Mouse (Mus musculus): Measurements from ENCODE around the gene Adam17. TPM values are rescaled to one million over a fixed set of nuclear protein-coding genes. Genes with fewer than 3 reads are reported as not detected.

The Adam17 gene
- total and polyA plus RNA-seq, 2 experiments = 10.5 to 14.7 TPM

DNA sequence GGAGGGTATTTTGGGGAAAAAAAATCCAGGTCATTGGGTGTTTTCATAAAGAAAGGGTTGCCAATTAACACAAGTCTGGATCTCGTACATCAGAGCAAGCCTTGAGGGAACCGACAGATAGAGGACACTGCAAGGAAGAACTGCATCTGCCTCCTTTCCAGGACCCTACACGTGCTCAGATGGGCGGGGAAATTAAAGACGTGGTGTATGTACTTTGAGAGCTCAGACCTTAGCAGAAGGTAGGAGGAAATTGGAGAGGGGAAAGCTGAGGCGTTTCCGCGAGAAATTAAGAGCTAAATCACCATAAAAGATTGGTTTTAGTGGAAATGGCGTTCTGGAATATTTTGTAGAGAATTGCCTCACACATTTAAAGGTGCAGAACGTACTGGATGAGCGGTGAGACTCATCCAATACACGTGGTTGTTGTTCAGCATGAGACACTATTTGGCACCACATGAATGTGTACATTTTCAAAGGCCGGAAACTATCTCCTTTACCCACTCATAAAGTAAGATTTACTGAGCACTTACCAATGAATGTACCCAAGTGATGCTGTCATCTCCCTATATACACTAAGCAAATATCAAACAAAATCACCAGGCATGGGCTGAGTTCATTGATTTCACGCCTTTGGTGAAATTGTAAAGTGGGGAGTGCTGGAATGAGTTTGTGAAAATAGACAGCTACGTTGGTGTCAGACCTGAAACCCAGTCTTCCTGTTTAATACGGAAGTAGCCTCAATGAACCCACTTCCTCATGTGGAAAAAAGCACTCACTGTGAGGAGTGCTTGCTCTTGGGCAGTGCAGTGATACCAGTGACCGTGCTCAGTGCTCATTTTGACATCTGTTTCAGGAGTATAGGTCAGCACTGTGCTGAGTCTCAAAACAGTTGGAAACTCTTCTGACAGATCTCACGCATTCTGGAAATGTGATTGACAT lies 86.5 kb downstream of the Adam17 start:
- no peaks in the 10 kb centered on the region for H3K27me3 ChIP-seq (ENCODE audit: control insufficient read depth, insufficient read depth, low read length)
- H3K36me3 ChIP-seq (ENCODE audit: control insufficient read depth, insufficient read depth, low read length) = peaks cover 8% of the 10 kb centered on the region
- peaks cover 3% of the 10 kb centered on the region; the same call in 1 of the 2 replicates for H3K79me2 ChIP-seq (ENCODE audit: control insufficient read depth, insufficient read depth, low read length)
- H3K4me3 ChIP-seq (ENCODE audit: insufficient read depth, low read depth, low read length) = peak overlapping the region; percentile 95
- peaks cover 8% of the 10 kb centered on the region for H3K4me1 ChIP-seq (ENCODE audit: control insufficient read depth, insufficient read depth, low read length)
- peak; percentile 44 for DNase-seq (ENCODE audit: extremely low read depth, low read depth, low spot score)
- 17% methylated on average over 18 of the region's 18 CpGs for WGBS
- TF ChIP-seq CTCF (IDR thresholded peaks at IDR 0.05; ENCODE audit: low read depth, low read length) = no peak
- no peak for TF ChIP-seq POLR2A (IDR thresholded peaks at IDR 0.05; ENCODE audit: extremely low read depth, insufficient read depth, low read length)
- H3K27ac ChIP-seq (replicated peaks; ENCODE audit: insufficient read depth, low read depth, low read length) = peak overlapping the region; percentile 78
- H3K9ac ChIP-seq (ENCODE audit: low read depth, low read length) = peak overlapping the region; percentile 90

DNA sequence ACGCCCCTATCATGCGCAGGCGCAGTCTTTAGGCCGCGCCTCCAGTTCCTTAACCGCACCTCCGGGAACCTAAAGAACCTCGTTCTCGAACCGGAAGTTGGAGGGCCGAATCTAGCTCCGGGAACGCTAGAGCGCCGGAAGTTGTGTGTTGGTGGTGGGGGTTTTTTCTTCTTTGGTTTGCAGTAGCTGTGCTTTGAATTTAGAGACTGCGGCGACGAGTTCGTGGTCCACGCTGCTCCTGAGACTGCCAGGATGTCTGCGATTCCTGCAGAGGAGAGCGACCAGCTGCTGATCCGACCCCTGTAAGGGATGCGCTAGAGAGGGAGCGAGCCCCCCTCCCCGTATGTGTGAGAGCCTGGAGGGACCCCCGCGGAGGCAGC lies 87.2 kb downstream of the Adam17 start, which contains the start of gene Itgb1bp1:
TSS of gene Itgb1bp1 (minus strand) at position 42 of the 380 bp plus-strand sequence.
- no peaks in the 10 kb centered on the region for H3K27me3 ChIP-seq (ENCODE audit: control insufficient read depth, insufficient read depth, low read length)
- H3K27ac ChIP-seq (replicated peaks; ENCODE audit: insufficient read depth, low read depth, low read length) = peak within 1 kb of the TSS; percentile 78
- H3K79me2 ChIP-seq (ENCODE audit: control insufficient read depth, insufficient read depth, low read length) = peaks cover 3% of the 10 kb centered on the region; the same call in 1 of the 2 replicates
- WGBS = under 1% methylated on average over 28 of the region's 28 CpGs
- peak; percentile 91 for DNase-seq (ENCODE audit: extremely low read depth, low read depth, low spot score)
- peaks cover 2% of the 10 kb centered on the region; the same call in 1 of the 2 replicates for H3K36me3 ChIP-seq (ENCODE audit: control insufficient read depth, insufficient read depth, low read length)
- H3K4me1 ChIP-seq (ENCODE audit: control insufficient read depth, insufficient read depth, low read length) = peaks cover 8% of the 10 kb centered on the region
- H3K9ac ChIP-seq (ENCODE audit: low read depth, low read length) = peak within 1 kb of the TSS; percentile 90
- peak within 1 kb of the TSS; percentile 95 for H3K4me3 ChIP-seq (ENCODE audit: insufficient read depth, low read depth, low read length)
- TF ChIP-seq CTCF (IDR thresholded peaks at IDR 0.05; ENCODE audit: low read depth, low read length) (no peak), POLR2A (IDR thresholded peaks at IDR 0.05; ENCODE audit: extremely low read depth, insufficient read depth, low read length) (0 out of 2 replicates have a peak, but pooled peaks have one; percentile 4)

DNA sequence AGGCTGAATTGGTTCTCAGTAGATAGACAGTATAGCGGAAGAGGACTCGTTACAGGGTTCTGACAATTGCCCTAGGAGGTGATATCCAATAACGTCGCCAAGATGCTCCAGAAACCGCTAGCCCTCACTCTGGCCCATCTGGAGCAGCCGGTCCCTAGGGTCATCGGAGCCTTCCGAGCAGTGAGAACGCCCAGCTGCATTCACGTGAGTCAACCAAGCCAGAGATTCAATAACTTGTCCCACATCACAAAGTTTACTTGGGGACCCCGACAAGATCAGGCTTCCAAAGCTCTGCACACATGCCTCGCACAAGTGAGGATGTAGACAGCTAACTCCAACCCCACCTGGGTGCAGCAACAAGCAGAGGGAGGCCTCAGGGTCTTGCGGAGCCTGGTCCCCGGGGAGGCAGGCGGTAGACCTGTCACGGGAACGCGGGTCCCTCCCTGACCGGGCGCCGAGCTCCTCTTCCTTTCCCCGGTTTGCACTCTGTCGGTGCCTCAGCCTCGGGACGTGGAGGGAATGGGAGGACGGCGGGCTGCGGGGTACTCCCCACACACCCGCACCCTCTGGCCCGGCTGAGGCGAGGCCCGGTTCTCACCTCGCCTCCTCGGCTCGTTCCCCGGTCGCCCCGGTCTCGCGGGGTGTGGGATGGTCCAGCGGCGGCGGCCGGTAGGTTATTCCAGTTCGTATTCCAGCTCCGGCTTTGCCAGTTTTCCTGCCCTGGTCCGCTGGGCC lies 87.8 kb downstream of the Adam17 start:
- Histone ChIP-seq H3K9ac (ENCODE audit: low read depth, low read length) (peak overlapping the region; percentile 81), H3K4me3 (ENCODE audit: insufficient read depth, low read depth, low read length) (peak overlapping the region; percentile 95), H3K36me3 (ENCODE audit: control insufficient read depth, insufficient read depth, low read length) (0 out of 2 replicates have a peak, but pooled peaks cover 1% of the 10 kb centered on the region), H3K4me1 (ENCODE audit: control insufficient read depth, insufficient read depth, low read length) (peaks cover 8% of the 10 kb centered on the region), H3K27ac (replicated peaks; ENCODE audit: insufficient read depth, low read depth, low read length) (peak overlapping the region; percentile 62), H3K27me3 (ENCODE audit: control insufficient read depth, insufficient read depth, low read length) (no peaks in the 10 kb centered on the region), H3K79me2 (ENCODE audit: control insufficient read depth, insufficient read depth, low read length) (peaks cover 3% of the 10 kb centered on the region; the same call in 1 of the 2 replicates)
- 0 out of 2 replicates have a peak, but pooled peaks have one; percentile 16 for TF ChIP-seq POLR2A (IDR thresholded peaks at IDR 0.05; ENCODE audit: extremely low read depth, insufficient read depth, low read length)
- no peak for TF ChIP-seq CTCF (IDR thresholded peaks at IDR 0.05; ENCODE audit: low read depth, low read length)
- WGBS = 1% methylated on average over 47 of the region's 47 CpGs
- peak; percentile 39 for DNase-seq (ENCODE audit: extremely low read depth, low read depth, low spot score)

DNA sequence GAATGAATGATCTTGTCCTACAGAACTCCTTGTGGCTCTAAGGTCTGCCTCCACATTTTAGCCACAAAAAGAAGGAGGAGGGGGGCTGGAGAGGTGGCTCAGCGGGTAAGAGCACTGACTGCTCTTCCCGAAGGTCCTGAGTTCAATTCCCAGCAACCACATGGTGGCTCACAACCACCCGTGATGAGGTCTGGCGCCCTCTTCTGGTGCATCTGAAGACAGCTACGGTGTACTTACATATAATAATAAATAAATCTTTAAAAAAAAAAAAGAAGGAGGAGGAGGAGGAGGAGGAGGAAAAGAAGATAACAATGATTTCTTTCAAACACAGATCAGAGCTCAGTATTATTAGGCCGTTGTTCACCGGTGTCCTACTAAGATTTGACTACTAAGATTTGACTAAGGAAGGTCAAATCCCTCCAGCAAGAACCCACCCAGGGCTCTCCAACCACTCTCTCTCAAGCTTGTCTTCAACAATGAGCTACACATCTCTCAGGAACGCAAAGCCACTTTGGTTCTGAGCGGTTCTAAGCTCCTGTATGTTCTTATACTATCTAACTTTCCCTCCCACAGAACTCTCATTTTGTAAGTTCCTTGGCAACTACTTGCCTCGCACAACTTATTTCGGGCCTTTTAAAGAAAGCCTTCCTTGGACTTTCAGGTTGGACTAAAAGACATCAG lies 88.5 kb downstream of the Adam17 start, which contains the start of gene Cpsf3:
TSS of gene Cpsf3 (plus strand) at position 631 of the 681 bp plus-strand sequence.
- DNase-seq (ENCODE audit: extremely low read depth, low read depth, low spot score) = no peak
- Histone ChIP-seq H3K9ac (ENCODE audit: low read depth, low read length) (peak within 1 kb of the TSS; percentile 90), H3K79me2 (ENCODE audit: control insufficient read depth, insufficient read depth, low read length) (peaks cover 3% of the 10 kb centered on the region; the same call in 1 of the 2 replicates), H3K36me3 (ENCODE audit: control insufficient read depth, insufficient read depth, low read length) (0 out of 2 replicates have a peak, but pooled peaks cover under 1% of the 10 kb centered on the region), H3K4me1 (ENCODE audit: control insufficient read depth, insufficient read depth, low read length) (peaks cover 8% of the 10 kb centered on the region), H3K27me3 (ENCODE audit: control insufficient read depth, insufficient read depth, low read length) (no peaks in the 10 kb centered on the region), H3K4me3 (ENCODE audit: insufficient read depth, low read depth, low read length) (peak within 1 kb of the TSS; percentile 95), H3K27ac (replicated peaks; ENCODE audit: insufficient read depth, low read depth, low read length) (peak within 1 kb of the TSS; percentile 78)
- 0 out of 2 replicates have a peak, but pooled peaks have one; percentile 10 for TF ChIP-seq CTCF (IDR thresholded peaks at IDR 0.05; ENCODE audit: low read depth, low read length)
- TF ChIP-seq POLR2A (IDR thresholded peaks at IDR 0.05; ENCODE audit: extremely low read depth, insufficient read depth, low read length) = no peak
- 57% methylated on average over 11 of the region's 11 CpGs for WGBS

DNA sequence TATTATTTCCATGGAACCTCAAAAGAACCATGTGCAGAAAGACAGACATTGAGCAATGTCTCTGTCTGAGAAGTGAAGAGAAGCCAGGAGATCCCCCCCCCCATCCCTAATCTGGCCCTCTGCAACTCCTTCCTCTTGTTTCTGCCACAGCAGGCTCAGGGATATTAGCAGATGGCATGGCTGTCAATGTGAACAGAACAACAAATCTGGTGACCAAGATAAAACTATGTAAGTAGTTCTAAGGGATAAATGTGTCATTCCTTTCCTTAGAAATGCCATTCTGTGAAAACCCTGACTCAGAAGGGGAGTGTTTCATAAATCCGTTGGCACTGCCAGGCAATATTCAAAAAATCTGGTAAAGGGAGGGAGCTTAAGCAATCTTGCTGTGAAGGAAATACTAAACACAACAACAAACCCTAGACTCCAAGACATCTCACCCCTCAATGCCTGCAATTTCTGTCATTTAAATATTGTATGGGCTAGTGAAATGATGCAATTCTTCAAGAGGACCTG lies 96.0 kb downstream of the Adam17 start:
- DNase-seq (ENCODE audit: extremely low read depth, low read depth, low spot score) = no peak
- Histone ChIP-seq H3K79me2 (ENCODE audit: control insufficient read depth, insufficient read depth, low read length) (no peaks in the 10 kb centered on the region; the same call in 1 of the 2 replicates), H3K27ac (replicated peaks; ENCODE audit: insufficient read depth, low read depth, low read length) (no peak overlapping the region), H3K36me3 (ENCODE audit: control insufficient read depth, insufficient read depth, low read length) (peaks cover 3% of the 10 kb centered on the region; the same call in 1 of the 2 replicates), H3K27me3 (ENCODE audit: control insufficient read depth, insufficient read depth, low read length) (no peaks in the 10 kb centered on the region), H3K4me1 (ENCODE audit: control insufficient read depth, insufficient read depth, low read length) (no peaks in the 10 kb centered on the region), H3K9ac (ENCODE audit: low read depth, low read length) (no peak overlapping the region), H3K4me3 (ENCODE audit: insufficient read depth, low read depth, low read length) (no peak overlapping the region)
- 84% methylated on average over 1 of the region's 1 CpGs for WGBS
- TF ChIP-seq CTCF (IDR thresholded peaks at IDR 0.05; ENCODE audit: low read depth, low read length) (no peak), POLR2A (IDR thresholded peaks at IDR 0.05; ENCODE audit: extremely low read depth, insufficient read depth, low read length) (no peak)
